Mouse (Mus musculus) hindlimb bud, embryonic 11.5 days (tissue): ENCODE measurements around the gene Plce1.

Experiments used
- DNase-seq: peaks from one replicate; pipeline ENCODE4 v3.0.0-alpha.2; 2012; ENCODE audit warnings: low read depth, low spot score; ENCODE audit errors: extremely low spot score

Gene Plce1

DNA sequence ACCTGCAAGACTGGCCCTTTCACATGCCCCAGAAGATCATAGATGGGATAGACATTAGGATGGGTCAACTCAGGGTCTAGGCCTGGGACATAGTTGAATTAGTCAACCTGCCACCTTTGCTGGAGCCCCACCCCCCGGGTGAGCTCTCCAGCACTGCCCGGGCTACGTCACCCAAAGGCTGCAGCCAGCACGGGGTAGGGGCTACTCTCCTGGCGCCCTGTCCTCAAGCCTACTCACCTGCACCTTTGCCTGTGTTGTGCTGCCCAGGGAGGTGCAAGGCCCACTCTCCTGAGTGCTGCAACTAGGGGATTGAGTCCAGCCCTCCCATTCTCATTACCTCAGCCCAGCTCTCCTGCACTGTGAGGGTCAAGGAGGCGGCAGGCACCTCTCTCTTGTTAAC is 225.5 kb downstream of the Plce1 start:
- no peak for DNase-seq

- DNase-seq = no peak
Observed at GRCm38 (mm10) chr19:38709376-38709775, 228.5 kb downstream of the Plce1 start.

DNA sequence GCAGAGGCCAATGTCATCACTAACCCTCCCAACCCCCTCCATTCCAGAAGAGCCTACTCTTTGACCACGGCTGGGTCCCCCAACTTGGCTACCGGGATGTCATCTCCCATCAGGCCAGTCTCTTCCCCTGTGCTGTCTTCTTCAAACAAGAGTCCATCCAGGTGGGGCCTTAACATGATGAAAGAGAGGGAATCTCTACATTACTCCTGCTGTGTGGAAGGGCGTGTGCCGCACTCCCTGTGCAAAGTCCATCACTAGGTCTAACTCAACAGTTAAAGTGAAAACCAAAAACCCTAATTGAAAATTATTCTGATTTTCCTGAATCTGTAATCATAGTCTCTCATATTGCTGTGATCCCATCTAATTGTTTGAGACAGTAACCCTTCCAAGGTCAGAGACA is 240.9 kb downstream of the Plce1 start:
- DNase-seq = no peak

GRCm38 (mm10) chr19:38722982-38723381 is 242.1 kb downstream of the Plce1 start:
- no peak for DNase-seq

DNA sequence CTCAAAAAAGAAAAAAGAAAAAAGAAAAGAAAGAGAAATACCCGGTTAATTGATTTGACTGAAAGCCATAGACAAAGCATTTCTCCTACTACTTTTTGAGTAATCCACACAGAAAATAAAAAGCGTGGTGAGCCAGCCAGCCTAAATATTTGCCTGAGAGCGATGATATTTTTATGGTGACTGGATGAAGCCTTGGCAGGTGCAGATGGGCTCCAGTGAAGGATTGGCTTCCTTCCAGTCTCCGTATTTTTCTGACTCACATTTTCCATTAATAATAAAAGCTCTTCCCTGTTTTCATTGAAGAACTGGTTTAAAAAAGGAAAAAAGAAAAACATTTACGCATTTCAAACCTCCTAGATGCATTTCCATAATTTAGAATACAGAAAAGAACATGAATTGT is 243.1 kb downstream of the Plce1 start:
- DNase-seq = no peak

- DNase-seq = no peak
Observed at GRCm38 (mm10) chr19:38728842-38729241, 247.9 kb downstream of the Plce1 start.

GRCm38 (mm10) chr19:38729264-38729663 is 248.4 kb downstream of the Plce1 start:
- no peak for DNase-seq

GRCm38 (mm10) chr19:38744546-38744945 is 263.6 kb downstream of the Plce1 start:
- no peak for DNase-seq

DNA sequence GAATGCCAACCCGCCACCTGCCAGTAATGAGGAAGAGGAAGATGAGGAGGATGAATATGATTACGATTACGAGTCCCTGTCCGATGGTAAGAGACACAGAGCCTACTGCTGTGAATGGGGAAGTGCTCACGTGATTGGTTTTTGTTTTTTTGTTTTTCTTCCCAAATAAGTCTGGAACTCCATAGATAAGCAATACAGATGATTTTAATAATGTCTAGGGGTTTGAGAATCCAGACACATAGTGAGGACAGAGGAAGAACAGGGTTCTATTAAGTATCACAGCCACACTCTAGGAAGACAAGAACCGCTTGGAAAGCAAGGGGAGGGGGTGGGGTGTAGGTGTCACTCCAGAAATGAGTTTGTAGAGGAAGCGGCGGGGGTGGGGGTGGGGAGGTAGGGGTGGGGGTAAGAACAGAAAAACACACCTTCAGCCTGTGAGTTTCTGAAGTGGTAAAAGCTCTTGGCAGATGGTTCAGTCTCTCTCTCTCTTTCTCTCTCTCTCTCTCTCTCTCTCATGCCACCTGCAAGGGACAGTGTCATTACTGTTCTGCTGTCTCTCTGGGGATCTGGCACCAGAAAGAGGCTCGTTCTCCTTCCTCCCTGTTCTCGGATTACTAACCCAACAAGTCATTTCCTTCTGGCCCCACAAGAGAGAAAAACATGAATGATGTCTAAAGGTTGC is 265.0 kb downstream of the Plce1 start:
- DNase-seq = no peak

- DNase-seq = no peak
Observed at GRCm38 (mm10) chr19:38746492-38747014, 265.6 kb downstream of the Plce1 start.

- DNase-seq = no peak
Observed at GRCm38 (mm10) chr19:38750192-38750591, 269.3 kb downstream of the Plce1 start.

- DNase-seq = no peak
Observed at GRCm38 (mm10) chr19:38757161-38757560, 276.3 kb downstream of the Plce1 start.

DNA sequence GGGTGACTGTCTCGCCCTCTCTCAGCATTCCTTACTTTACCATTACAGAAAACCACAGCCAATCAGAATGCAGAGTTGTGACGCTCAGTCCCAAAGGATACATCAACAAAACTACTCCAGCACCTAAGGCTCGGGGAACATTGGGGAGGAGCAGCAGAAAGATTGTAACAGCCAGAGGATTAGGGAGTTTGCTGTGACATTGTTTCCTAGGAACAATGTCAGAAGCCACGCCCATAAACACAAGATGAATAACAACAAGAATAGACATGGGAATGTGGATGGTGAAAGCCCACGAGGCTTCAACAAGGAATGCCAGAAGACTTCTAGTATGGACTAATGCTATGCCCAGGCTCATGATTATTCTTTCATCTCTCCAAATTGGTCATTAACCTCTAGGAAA is 277.1 kb downstream of the Plce1 start:
- DNase-seq = no peak

GRCm38 (mm10) chr19:38758685-38759472 is 278.0 kb downstream of the Plce1 start:
- no peak for DNase-seq

GRCm38 (mm10) chr19:38760441-38760840 is 279.5 kb downstream of the Plce1 start:
- no peak for DNase-seq

DNA sequence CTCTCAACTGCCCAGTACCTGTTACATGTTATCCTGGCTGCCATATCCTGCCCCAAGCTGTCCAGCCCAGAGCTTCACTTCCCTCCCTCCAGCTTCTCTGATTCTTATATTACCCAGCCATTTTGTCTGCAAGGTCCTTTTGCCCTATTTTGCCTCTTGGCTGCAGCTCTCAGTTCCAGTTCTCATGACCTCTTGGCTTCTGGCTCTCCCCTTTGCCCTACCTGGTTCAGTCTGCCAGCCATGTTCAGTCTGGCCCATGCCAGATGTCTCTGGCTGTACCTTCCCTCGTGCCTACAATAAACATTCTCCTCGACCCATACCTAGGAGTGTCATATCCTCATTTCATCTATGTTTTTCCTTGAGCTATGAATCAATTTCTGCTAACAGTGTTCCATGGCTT is 285.4 kb downstream of the Plce1 start:
- no peak for DNase-seq

DNA sequence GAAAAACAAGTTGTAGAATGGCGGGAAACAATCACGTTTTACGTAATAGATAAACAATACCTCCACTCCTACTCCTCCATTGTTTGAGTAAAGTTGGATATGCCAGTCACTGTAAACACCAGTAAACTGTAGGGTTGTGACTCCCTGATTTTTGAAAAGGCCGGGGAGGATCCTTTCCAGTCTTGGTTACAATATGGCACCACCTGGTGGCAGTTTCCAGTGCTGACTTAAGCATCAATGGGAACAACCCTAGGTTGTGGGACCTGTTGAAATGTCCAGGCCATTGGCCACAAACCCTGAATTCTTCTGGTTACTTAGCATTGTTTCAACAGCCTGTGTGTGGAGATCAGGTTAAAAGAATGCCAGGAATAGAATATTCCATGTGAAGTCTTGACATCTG is 294.6 kb downstream of the Plce1 start:
- peak; percentile 24 for DNase-seq

DNA sequence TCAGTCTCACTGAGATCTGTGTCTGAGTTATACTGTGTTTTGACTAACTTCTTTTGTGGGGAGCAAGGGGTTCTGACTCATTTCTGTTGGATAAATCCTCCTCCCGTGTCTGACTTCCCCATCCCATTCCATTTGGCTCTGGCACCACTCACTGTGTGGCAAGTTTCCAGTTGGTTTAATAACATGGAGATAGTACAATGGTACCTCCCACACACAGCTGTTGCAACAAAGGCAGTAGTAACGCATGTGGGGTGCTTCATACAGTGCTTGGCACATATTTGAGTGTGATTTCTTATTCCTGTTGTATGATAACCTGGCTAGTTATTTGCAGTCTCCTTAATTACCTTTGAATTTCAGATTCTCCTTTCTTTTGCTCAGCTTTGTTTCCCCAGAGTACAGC is 297.9 kb downstream of the Plce1 start:
- no peak for DNase-seq

DNA sequence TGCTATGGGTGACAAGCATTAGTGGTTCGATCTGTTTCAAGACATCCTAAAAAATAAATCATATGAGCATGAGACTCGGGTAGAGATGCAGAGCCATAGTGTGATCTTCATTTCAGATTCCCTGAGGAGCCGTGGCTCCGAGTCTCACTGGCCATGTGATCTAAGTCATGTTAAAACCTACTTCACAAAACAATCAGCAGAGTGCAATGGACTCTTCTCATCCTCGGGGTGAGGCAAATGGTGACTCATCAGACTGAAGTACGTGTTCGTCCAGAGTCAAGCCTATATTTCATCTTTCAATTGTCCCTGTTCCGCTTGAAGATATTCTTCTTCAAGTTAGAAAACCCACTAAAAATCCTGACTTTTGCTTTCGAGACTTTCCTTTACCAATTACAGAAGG is 302.6 kb downstream of the Plce1 start:
- no peak for DNase-seq

DNA sequence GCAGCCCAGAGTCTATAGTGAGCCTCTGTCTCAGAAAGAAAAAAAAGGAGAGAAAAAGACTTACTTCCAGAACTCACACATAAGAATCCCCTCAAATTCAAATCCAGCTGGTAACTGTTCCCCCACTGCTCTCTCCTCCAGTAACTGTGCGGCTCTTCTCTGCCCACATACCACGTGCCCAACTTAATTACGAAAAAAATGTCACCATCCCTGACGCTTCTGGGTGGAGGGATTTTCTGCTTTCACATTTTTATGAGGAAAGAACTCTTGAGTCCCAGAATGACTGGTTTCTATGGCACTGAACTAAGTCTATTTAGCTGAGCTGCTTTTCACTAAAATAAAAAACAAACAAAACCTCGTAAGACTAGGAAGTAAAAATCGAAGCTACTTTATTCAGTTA is 306.8 kb downstream of the Plce1 start:
- DNase-seq = no peak

GRCm38 (mm10) chr19:38793563-38794045 is 312.7 kb downstream of the Plce1 start:
- no peak for DNase-seq

GRCm38 (mm10) chr19:38796546-38796945 is 315.6 kb downstream of the Plce1 start:
- DNase-seq = no peak
